Mouse (Mus musculus) Patski (cell line): Measurements from ENCODE around the gene Bckdha. TPM values are rescaled to one million over a fixed set of nuclear protein-coding genes. Genes with fewer than 3 reads are reported as not detected.

Experiments used
- ATAC-seq: fragments of 100-300 bp; one replicate; pipeline ENCODE4 v1.8.0; 2021
- CTCF ChIA-PET: fragments of 350-600 bp; sonication (Branson Sonifier 250); formaldehyde crosslinking; loops from one replicate; lab custom pipeline; 2022; ENCODE audit warnings: inconsistent platforms; lab: Charles Lee
- POLR2A ChIA-PET: fragments of 350-600 bp; sonication (Branson Sonifier 250); formaldehyde crosslinking; loops from one replicate; lab custom pipeline; 2022; ENCODE audit warnings: antibody characterized with exemption, inconsistent platforms; lab: Charles Lee
- DNase-seq: peaks from one replicate; pipeline ENCODE4 v3.0.0-alpha.2; 2011; ENCODE audit warnings: low read depth, low spot score
- H3K27me3 ChIP-seq: fragments of 371-371 bp; one replicate; pipeline ENCODE4 v1.5.1; 2021
- CTCF ChIP-seq: fragments of 100-300 bp; IDR thresholded peaks from one replicate; pipeline ENCODE4 v1.5.1; 2021
- in situ Hi-C: fragments of 300-500 bp; cut with MboI; formaldehyde crosslinking; loops from 3 replicates; pipeline ENCODE4 v1.11.1; 2018; ENCODE audit warnings: low pct_unique_long_range_greater_than_20kb, mixed read lengths
- polyA plus RNA-seq: library from polyadenylated mRNA; unstranded; gene quantifications from one replicate; pipeline ENCODE4 v1.2.3, GENCODE M21; 2021

Gene Bckdha
- polyA plus RNA-seq, 1 experiment from 2014 or later: 72.5 TPM

DNA sequence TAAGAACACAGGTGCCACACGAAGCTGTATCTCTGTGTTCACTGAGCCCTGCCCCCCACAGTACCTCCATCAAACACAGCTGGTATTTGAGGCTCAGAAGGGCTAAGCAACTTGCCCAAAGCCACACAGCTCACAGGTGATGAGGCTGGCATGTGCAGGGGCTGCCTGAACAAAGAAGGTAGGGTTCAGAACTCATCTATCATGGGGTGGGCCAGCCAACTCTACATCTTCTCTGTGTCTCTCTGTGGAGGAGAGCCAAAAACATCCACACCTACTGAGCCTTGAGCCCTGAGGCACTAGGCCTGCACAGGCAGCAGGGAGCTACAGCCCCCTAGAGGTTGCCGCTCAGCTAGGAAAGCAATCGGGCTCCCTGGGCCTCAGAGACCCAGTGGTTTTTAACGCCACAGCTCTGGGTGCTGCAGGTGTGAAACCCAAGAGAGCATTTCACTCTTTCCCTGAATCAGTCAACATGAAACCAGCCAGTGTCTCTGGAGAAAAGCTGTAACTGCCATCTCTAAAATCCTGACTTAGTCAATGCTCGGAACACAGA is 11.1 kb downstream of the Bckdha start:
- DNase-seq: no peak
- in situ Hi-C loops: no loop called here
- no peak for TF ChIP-seq CTCF
- CTCF ChIA-PET: no interaction called here
- POLR2A ChIA-PET: interaction anchor here (1.1 kb wide), 1 partner anchor 8 kb away, joined by 3 read pairs; no protein-coding TSS in a partner anchor
- H3K27me3 ChIP-seq: no peaks in the 10 kb centered on the region
- ATAC-seq: no peak

DNA sequence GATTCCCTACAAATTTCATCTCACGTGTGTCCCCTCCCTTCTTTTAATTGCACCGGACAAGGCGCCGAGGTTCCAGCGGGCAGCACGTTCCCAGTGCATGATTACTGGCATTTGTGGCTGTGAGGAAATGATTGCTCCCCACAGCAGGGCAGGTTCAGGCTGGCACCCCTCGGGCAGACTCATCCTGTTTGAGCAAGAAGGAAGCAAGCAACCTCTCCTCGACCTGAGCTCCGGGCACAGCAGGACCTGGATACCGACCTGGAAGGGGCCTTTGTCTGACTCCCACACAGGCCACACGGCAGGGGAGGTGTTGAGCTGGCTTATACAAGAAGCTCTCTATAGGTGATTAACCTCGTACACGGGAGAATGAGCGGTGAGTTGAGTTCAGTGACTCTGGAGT is 13.7 kb downstream of the Bckdha start:
- in situ Hi-C loops: no loop called here
- ATAC-seq (no peak), DNase-seq (no peak)
- CTCF ChIA-PET: no interaction called here
- TF ChIP-seq CTCF: no peak
- POLR2A ChIA-PET: no interaction called here
- H3K27me3 ChIP-seq: no peaks in the 10 kb centered on the region

DNA sequence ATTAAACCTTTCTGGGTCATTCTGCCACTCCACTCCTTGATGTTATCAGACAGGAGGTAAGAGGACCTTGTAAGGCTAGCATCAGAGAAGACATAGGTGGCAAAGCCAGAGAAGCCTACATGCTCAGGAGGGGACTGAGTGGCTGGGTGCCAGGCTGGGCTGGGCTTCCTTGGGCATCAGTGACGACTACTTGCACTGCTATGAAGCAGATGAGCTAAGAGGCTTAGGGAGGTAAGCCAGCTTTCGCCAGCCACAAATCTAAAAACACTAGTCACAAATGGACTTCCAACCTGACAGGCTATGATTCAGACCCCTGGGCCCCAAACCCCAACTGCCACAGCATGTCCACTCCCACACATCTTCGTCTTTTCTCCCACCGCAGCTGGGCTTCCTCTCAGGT is 14.2 kb downstream of the Bckdha start:
- ChIA-PET POLR2A (no interaction called here), CTCF (no interaction called here)
- no peaks in the 10 kb centered on the region for H3K27me3 ChIP-seq
- in situ Hi-C loops: no loop called here
- no peak for DNase-seq
- no peak for TF ChIP-seq CTCF
- no peak for ATAC-seq

DNA sequence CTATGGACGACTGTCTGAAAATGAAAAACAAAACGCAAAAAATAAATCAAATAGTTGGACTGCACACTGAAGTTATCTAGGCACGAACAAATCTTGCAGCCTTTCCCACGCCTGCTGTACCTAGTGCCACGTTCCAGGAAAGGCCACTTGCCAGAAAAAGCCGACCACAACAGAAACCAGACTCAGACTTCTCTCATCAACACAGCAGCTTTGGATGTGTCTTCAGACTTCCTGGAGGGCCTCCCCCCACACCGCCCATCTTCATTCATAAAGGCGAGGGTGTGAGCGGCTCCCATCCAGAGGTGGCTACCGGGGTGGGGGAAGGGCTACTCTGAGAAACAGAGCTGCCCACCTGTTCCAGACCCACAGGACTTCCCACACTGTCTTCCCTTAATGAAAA is 14.6 kb downstream of the Bckdha start:
- in situ Hi-C loops: no loop called here
- DNase-seq: no peak
- no peak for TF ChIP-seq CTCF
- no peak for ATAC-seq
- ChIA-PET POLR2A (no interaction called here), CTCF (no interaction called here)
- no peaks in the 10 kb centered on the region for H3K27me3 ChIP-seq

DNA sequence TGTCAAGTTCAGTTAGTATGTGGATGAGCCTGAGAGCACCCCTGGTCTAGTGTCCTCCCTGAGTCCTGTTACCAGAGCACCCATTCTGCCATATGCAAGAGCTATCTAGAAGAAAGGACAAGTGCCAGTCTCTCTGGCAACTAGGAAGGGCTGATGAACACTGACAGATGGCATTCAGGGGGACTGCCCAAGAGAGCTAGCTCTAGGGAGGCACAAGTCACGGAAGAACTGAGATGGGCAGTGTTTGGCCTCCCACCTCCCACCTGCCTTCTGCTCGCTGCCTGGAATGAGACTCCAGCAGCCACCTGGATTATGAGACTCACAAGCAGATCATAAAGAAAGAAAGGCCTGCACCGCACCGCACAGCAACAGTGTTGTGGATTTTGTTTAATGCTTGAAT is 19.0 kb downstream of the Bckdha start:
- DNase-seq (no peak), ATAC-seq (no peak)
- POLR2A ChIA-PET: no interaction called here
- CTCF ChIA-PET: interaction anchor here (0.9 kb wide), 1 partner anchor 13 kb away, joined by 3 read pairs; no protein-coding TSS in a partner anchor
- in situ Hi-C loops: no loop called here
- TF ChIP-seq CTCF: no peak
- no peaks in the 10 kb centered on the region for H3K27me3 ChIP-seq

DNA sequence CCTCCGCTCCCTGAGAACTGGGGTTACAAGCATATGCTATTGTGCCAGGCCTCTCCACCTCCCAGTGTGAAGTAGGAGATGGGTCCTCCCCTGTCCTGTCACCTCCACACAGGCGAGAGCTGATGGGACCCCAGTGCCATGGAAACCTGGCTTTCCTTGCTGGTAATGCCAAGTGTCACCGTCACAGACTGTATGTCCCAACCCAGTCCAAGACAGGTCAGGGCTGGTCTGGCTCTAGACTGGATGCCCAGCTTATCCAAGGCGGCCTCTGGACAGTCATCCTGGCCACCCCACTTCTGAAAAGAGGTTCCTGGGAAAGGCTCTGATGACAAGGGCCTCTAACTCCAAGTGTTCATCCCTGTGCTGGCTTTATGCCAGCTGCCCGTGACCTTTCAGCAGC is 21.7 kb downstream of the Bckdha start:
- ATAC-seq (no peak), DNase-seq (no peak)
- TF ChIP-seq CTCF: no peak
- CTCF ChIA-PET: no interaction called here
- H3K27me3 ChIP-seq: no peaks in the 10 kb centered on the region
- in situ Hi-C loops: no loop called here
- POLR2A ChIA-PET: no interaction called here

DNA sequence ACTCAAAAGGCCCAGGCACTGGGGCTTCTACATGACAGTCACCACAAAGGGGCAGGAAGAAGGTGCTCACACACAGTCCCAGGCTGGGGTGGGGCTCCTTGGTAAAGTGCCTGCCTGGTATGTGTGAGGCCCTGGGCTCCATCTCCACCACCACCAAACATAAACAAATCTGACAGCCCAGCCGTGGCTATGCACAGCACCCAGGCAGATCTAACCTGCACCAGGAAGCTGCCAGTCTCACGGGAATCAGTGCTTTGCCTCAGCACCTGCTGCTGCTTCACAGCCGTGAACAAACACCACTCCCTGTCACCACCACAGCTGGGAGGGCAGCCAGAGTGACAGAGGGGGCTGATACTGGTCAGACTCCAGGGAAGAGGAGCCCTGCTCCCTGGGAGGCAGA is 22.4 kb downstream of the Bckdha start:
- ATAC-seq (peak; percentile 29), DNase-seq (no peak)
- in situ Hi-C loops: no loop called here
- CTCF ChIA-PET: no interaction called here
- POLR2A ChIA-PET: no interaction called here
- no peak for TF ChIP-seq CTCF
- no peaks in the 10 kb centered on the region for H3K27me3 ChIP-seq

DNA sequence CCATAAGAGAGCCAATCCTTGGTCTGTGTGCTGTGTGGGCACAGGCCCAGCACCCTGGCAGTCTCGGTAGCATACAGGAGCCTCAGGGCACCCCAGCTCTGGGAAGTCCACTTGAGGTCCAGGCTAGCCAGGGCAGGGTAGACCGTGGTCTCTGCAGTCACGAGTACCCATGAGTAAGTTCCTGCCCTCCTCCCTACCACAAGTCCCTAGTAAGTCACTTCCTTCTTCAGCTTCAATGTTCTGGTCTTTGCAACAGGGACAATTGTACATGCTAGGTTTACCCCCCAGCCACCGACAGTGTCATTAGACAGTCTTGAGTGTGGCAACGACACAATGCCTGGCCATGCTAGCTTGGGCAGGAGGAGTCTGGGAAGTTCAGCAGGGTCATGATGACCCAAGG is 26.1 kb downstream of the Bckdha start:
- ATAC-seq: no peak
- ChIA-PET CTCF (no interaction called here), POLR2A (no interaction called here)
- no peaks in the 10 kb centered on the region for H3K27me3 ChIP-seq
- in situ Hi-C loops: no loop called here
- TF ChIP-seq CTCF: no peak
- DNase-seq: no peak

DNA sequence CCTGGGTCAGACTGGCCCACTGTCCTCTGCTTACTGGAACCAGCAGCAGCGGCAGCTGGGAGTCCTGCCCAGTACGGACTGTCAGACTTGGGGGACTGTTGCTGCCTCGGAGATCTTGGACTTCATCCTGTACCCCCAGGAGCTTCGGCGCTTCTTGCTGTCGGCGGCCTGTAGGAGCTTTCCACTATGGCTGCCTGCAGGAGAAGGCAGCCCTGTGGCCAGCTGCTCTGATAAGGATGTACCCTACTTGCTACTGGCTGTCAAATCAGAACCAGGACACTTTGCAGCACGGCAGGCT is 30.5 kb downstream of the Bckdha start:
- no peaks in the 10 kb centered on the region for H3K27me3 ChIP-seq
- ATAC-seq: no peak
- no peak for TF ChIP-seq CTCF
- in situ Hi-C loops: no loop called here
- ChIA-PET CTCF (no interaction called here), POLR2A (no interaction called here)
- DNase-seq: no peak

DNA sequence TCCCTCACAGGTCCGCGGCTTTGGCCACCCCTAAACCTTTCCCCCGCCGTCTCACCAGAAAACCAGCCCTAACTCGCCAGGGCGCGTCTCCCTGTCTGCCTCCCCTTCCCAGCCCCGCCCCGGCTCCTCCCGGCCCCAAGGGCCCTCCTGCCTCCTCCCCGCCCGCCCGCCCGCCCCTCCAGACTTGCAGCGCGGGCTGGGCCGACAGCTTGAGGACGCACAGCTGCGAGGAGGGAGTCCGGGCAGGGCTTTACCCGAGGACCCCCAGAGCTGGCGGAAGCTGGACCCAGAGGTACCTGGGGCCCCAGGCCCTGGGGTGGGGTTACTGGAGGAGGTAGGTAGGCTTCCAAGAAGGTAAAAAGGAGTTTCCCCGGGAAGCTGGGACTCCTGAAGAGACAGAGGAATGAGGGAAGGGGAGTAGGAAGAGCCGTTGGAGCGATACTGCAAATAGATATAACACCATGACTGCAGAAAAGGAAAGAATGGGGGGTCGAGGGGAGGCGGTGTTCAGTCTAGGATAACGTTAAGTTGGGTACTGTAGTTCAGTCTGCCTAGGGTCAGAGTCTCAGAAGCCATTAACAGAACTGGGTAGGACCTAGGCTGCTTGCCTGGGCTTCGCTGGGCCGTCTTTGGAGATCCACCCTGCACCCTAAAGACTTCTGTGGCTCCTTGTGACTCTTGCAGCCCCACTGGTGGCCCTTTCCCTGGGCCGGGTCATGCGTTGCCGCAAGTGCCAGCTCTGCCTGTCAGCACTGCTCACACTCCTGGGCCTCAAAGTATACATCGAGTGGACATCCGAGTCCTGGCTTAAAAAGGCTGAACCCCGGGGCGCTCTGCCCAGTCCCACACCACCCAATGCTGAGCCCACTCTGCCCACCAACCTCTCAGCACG is 31.1 kb downstream of the Bckdha start:
- ChIA-PET POLR2A (no interaction called here), CTCF (no interaction called here)
- no peaks in the 10 kb centered on the region for H3K27me3 ChIP-seq
- ATAC-seq: no peak
- DNase-seq: no peak
- TF ChIP-seq CTCF: no peak
- in situ Hi-C loops: no loop called here

DNA sequence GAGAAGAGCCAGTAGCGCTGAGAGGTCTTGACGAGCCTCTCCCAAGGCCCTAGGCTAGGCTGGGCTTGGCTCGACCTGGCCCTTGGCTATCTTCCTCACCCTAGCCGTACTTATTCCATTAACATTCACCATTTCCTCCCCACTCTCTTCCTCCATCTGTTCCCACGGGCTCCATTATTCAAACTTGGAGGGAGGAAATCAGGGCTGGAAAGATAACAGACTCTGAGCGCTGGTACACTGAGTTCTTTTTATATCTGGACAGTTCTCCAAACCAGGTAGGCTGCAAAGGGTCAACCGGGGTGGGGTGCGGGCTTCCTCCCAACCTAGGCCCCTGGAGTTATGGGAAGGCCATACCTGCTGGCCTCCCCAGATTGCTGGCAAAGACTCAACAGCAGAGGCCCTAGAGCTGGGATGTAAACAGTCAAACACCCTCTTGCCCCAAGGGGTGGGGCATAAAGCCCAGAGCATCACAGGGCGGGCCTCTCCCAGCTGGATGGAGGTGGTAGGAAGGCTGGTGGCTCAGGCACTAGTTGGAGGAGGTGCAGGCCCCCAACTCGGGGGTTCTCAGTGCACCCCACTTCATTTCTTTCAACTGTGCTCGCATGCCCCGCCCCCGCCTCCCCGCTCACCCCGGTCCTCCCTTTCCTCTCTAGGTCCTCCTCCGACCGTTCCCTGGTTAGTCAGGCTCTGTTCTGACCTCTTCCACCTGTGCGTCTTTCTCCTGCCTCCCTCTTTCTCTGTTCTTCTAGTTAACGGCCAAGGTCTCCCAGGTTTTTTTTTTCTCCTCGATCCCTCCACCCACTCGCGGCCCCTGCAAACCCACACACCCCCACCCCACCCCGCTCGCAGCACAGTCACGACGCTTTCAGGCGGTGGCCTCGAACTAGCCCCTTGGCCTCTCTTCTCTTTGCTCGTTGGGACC is 32.0 kb downstream of the Bckdha start, which contains the start of gene B3gnt8:
Gene B3gnt8 (plus strand): TSS at position 146 of the 922 bp plus-strand sequence.
- TF ChIP-seq CTCF: no peak
- no peak for DNase-seq
- in situ Hi-C loops: no loop called here
- no peak for ATAC-seq
- POLR2A ChIA-PET: no interaction called here
- no peaks in the 10 kb centered on the region for H3K27me3 ChIP-seq
- CTCF ChIA-PET: no interaction called here
